Mouse (Mus musculus) thymus, postnatal 36 days (tissue): Measurements from ENCODE around the gene Mfap2.

Experiments
- DNase-seq, 2 experiments: peaks; one replicate each; pipeline ENCODE4 v3.0.0; 2022; ENCODE audit warnings: mixed read lengths in 2 of 2

Gene Mfap2

GRCm38 (mm10) chr4:141031733-141032132, 21.5 kb downstream of the Mfap2 start:
- peak; percentile 76 to 78 for DNase-seq

GRCm38 (mm10) chr4:141033606-141034549, 23.7 kb downstream of the Mfap2 start:
- DNase-seq = no peak

- DNase-seq = no peak
Measured at GRCm38 (mm10) chr4:141041117-141041516, 30.9 kb downstream of the Mfap2 start.

- DNase-seq = peak; percentile 64 to 66
Measured at GRCm38 (mm10) chr4:141044816-141045215, 34.6 kb downstream of the Mfap2 start.

GRCm38 (mm10) chr4:141048810-141049475, 38.7 kb downstream of the Mfap2 start:
- no peak for DNase-seq

GRCm38 (mm10) chr4:141049476-141049835, 39.2 kb downstream of the Mfap2 start:
- DNase-seq = no peak

- no peak for DNase-seq
Measured at GRCm38 (mm10) chr4:141052442-141052841, 42.2 kb downstream of the Mfap2 start.

- DNase-seq = no peak
Measured at GRCm38 (mm10) chr4:141053138-141053537, 42.9 kb downstream of the Mfap2 start.

GRCm38 (mm10) chr4:141053568-141054161, 43.4 kb downstream of the Mfap2 start:
- DNase-seq = no peak

GRCm38 (mm10) chr4:141056970-141057369, 46.8 kb downstream of the Mfap2 start:
- DNase-seq = no peak

- no peak for DNase-seq
Measured at GRCm38 (mm10) chr4:141058835-141059234, 48.6 kb downstream of the Mfap2 start.

GRCm38 (mm10) chr4:141059616-141060425, 49.6 kb downstream of the Mfap2 start:
- DNase-seq = no peak

GRCm38 (mm10) chr4:141060426-141061301, 50.4 kb downstream of the Mfap2 start, which contains the start of gene Crocc:
Gene Crocc, minus strand, starts transcription at chr4:141060550.
- peak; percentile 99 to 100 for DNase-seq

- no peak for DNase-seq
Measured at GRCm38 (mm10) chr4:141064104-141064659, 54.0 kb downstream of the Mfap2 start.

GRCm38 (mm10) chr4:141065123-141065522, 54.9 kb downstream of the Mfap2 start:
- DNase-seq = peak; percentile 82 to 84
